Mouse (Mus musculus) left cerebral cortex, adult 11 months (tissue): ENCODE results near the gene Kmo.

ENCODE experiments used
- DNase-seq: peaks from one replicate; pipeline ENCODE4 v3.0.0; 2022; ENCODE audit warnings: low spot score

The Kmo gene

DNA sequence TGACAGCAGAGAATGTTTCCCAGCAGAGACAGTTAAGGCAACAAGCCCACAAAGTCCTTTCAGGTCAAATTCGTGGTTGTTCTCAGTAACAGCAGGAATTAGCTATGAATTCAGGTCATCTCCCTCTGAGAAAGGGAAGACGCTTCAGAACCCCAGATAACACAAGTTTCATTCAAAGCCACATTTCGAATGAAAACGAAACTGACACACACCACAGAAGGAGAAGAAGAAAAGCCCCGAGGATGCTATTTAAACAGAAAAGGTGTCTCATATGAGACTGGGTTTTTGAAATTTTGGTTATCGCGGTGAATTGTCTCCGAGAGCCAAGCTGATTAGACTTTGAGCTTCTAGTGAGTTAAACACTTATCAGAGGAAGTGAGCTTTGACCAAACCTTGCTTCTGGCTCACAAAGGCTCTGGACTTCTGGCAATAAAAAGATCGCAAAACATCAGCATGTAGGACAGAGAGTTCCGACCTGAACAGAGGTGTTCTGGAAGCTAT lies 11.6 kb downstream of the Kmo start:
- no peak for DNase-seq

DNA sequence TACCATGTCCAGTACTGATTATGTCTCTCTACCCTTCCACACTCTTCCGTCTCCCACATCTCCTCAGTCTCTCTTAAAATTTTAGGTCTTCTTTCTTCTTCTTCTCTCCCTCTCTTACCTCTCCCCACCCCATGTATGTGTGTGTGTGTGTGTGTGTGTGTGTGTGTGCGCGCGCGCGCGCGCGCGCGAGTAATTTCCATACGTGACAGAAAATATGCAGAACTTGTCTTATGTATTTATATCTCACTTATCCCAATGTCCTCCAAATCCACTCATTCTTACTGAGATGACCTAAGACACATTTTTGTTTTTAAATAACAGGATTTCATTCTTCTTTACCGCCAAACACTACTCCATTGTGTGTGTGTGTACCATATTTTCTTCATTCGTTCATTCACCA lies 12.3 kb downstream of the Kmo start:
- no peak for DNase-seq

- no peak for DNase-seq
These were observed 17.5 kb downstream of the Kmo start for GRCm38 (mm10) chr1:175637677-175638076.

- DNase-seq: no peak
These were observed 18.9 kb downstream of the Kmo start for GRCm38 (mm10) chr1:175639072-175639471.

DNA sequence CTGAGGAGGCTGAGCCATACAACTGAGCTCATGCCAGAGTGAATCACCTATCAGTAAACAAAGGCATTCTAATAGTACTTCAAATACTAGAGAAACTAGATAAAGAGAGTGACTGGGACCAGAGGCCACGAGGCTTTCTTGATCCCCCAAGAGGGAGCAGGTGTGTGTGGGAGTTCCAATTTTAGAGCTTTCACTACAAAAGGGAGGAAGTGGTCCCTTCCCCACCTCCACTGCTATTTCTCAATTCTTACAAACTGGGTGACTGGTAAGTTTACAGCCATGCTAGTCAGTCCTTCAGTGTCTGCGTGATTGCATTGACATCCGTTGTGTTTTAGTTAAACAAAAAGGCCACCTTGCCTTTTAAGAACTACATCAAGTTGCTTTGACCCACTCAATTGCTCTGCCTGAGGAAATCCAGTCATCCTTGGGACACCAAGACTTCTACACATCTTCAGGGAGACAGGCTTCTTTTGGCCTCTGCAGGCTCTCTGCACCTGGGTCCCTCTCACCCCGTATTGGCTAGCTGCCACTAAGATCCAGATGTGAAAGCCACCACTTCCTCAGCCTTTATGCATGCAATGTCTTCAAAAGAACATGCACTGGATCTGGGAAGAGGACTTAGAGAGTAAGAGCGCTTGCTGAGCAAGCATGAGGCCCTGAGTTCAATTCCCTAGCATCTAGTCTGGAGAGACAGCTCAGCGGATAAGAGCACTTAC lies 20.4 kb downstream of the Kmo start:
- DNase-seq: no peak

DNA sequence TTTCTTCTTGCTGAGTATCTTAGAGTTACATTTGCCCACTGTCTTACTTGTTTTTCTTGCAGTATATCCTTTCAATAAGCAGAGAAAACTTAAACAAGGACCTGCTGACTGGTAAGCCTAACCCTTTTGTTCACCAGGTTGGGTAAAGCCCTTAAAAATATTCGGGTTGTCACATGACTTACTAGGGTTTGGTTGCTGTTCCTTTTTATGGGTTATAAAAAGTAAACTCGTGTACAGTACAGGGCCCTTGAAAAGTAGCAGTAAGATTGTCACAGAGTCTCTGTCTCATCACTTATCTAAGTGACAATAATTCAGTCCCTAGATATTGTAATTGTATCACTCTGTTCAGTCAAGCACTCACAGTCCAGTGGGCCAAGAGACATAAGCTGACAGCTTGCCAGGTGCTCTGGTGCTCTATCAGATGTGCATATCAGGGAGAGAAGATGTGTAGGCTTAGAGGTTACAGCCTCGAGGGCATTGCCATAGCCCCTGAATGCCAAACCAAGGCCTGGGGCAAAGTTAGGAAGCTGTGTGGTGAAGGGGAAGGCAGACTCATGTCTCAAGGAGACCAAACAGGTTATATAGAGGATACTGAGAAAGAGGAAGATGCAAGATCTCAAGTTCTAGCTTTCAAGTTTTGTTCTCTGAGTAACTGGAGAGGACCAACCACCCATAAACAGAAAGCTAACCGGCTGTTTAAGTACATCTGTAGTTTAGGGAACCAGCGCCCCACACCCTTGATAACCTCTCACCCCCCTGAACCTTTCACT lies 23.5 kb downstream of the Kmo start:
- DNase-seq: no peak

GRCm38 (mm10) chr1:175646952-175647351 lies 26.8 kb downstream of the Kmo start:
- no peak for DNase-seq

GRCm38 (mm10) chr1:175648615-175649014 lies 28.4 kb downstream of the Kmo start:
- no peak for DNase-seq

DNA sequence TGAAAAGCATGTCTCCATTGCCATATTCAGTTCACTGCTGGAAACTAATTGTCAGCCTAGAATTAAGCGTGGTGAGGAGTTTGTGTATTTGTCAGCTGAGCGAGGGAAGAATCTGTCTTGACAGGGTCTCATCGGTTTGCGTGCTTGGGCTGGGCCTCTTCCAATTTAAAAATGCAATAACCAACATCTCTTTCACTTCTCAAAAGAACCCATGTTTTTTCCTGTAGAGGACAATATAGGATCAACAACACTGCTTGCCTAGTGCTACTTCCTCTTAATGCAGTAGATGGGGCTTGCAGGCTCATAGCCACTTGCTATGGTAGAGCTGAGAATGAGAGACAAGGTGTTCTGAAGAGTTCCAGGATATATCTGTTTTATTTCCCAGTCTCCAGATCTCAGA lies 39.7 kb downstream of the Kmo start:
- no peak for DNase-seq

DNA sequence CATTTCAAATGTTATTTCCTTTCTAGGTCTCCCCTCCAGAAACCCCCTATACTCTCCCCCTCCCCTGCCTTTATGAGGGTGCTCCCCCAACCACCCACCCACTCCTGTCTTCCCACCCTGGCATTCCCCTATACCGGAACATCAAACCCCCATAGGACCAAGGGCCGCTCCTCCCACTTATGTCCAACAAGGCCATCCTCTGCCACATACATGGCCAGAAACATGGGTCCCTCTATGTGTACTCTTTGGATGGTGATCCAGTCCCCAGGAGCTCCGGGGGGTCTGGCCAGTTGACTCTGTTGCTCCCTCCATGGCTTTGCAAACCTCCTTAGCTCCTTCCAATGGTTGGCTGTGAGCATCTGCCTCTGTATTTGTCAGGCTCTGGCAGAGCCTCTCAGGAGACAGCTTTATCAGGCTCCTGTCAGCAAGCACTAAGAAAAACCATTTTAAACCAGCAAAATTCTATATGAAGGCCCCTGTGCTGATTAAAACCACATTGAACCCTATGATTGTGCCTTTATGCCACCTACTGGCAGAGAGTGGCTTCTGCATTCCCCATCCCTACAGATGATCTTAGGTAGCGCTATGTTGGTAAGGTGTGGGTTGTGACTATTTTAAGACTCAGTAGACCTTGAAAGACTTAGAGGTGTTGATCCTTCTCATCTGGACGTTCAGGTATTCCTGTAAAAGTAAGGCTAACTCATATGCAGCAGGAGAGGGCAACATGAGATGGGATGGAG lies 48.7 kb downstream of the Kmo start:
- no peak for DNase-seq

GRCm38 (mm10) chr1:175669456-175669855 lies 49.3 kb downstream of the Kmo start:
- no peak for DNase-seq

DNA sequence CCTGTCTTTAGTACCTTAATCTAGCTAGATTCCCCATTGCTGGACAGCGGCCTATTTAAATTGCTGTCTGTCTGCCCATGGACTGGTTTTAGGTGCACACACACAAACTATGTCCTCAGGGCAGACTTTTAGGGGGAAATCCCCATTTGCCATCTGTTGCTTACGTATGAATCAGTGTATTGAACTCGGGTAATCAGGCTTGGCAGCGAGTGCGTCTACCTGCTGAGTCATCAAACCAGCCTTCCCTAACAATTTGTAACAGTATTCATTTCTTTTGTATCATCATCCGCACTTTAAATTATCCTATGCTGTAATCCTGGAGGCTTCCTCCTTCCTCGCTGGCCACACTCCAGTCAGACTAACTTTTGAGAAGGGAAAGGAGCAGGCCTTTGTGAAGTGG lies 49.9 kb downstream of the Kmo start:
- DNase-seq: no peak

GRCm38 (mm10) chr1:175671626-175672025 lies 51.4 kb downstream of the Kmo start:
- DNase-seq: no peak

GRCm38 (mm10) chr1:175673563-175674325 lies 53.6 kb downstream of the Kmo start:
- DNase-seq: no peak

DNA sequence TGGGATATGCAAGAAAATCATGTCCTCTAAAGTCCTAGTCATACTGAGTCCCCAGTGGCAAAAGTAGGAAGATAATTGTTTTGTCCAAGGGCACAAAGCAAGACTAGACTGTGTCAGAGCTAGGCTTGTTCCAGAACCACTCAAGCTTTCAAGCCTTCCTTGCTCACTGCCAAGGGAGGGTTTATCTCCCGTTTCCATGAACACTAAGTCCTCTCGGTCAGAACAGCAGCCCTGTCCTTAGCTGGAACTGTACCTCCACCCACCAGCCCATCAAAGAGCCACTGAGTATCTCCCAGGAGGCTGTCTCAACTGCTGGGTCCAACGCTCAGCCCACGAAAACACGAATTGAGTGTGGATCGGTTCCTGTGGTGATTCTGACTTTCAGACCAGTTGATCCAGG lies 54.9 kb downstream of the Kmo start:
- no peak for DNase-seq

- DNase-seq: no peak
These were observed 57.3 kb downstream of the Kmo start for GRCm38 (mm10) chr1:175677459-175677858.

DNA sequence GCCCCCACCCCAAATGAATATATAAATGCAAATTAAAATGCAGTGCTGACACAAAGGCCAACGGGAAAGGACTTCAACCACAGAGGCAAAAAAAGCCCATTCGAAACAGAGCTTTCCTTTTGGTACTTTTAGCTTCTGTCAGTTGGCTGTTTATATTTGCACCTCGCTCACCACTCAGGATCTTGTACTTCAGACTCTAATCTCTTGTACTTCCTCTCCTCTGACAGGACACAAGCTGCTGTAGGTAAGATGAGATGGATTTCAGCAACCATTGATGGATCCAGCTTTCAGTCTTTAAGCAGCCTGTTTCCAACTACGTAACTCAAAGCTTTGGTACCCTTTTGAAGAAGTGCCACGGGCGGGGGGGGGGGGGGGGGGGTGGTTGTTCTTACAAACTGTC lies 60.8 kb downstream of the Kmo start:
- no peak for DNase-seq

DNA sequence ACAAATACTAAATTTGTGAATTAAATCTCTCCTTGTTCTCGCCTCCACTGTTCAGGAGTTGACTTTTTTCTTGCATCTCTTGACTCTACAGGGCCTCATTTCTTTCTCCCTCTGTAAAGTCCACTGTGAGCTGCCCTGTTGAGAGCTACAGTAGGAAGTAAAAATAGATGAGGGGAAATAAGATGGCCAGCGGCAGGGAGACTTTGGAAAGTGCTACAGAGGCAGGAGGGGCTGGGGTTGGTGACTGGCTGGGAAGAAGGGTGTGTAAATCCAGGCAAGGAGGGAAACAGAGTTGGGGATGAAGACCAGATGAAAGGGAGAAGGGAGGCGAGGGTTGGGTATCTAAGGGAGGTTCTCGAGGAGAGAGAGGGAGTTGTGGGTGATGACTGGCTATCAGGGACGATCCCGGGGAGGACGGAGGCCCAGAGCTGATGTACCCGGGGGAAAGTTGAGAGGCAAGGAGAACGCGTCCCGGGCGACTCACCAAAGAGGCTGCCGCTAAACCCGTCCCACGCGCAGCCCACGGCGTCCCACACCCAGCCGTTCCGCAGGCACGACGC lies 71.6 kb downstream of the Kmo start:
- DNase-seq: no peak

DNA sequence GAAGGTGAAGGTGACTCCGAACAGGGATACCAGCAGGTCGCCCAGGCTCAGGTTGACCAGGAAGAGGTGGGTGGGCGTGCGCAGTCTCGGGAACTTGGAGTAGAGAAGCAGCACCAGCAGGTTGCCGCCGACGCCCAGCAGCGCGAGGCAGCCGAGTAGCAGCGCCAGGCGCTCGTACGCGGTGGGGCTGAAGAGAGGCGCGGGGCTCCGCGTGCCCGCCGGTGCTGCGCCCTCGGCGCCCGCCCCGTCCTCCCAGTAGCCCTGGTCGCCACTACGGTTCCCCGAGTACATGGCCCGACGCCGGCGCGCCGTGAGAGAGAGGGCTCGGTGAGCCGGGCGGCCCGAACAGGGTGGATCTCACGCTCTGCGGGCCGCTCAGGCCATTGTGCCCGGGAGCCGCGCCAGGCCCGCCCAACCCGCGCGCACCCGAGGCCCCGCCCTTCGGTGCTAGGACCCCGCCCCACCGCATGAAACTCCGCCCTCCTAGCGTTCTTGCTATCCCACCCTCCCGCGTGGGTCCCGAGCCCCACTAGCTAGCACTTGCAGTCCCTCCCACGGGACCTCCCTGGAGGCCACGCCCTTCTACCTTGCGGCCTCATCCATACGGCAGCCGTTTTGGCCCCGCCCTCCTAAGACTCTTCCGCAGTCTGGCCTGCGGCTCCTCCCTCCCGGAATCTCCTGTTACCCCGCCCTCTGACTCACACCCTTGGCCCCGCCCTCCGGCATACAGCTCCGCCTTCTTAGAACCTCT lies 72.2 kb downstream of the Kmo start, which contains the start of the genes Opn3 and Chml:
Gene Opn3 (minus strand): TSS at position 531 of the 751 bp plus-strand sequence.
Gene Chml (minus strand): TSS at position 656 of the 751 bp plus-strand sequence.
- peak; percentile 98 for DNase-seq

DNA sequence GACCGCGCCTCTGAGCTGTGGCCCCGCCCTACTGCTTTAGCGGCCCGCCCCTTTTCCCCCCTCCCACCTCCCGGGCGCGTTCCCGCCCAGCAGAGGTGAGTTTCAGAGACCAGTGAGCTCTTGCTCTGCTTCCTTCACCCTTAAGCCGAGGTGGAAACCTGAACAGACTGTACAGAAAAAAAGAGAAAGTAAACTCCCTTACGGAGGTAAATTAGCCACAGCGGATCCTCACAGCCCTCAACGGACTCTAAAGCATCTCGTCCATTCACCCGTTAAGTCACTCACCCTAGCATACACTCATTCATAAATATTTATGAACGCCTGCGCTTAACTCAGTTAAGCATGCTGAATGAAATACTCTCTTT lies 72.8 kb downstream of the Kmo start:
- DNase-seq: no peak

DNA sequence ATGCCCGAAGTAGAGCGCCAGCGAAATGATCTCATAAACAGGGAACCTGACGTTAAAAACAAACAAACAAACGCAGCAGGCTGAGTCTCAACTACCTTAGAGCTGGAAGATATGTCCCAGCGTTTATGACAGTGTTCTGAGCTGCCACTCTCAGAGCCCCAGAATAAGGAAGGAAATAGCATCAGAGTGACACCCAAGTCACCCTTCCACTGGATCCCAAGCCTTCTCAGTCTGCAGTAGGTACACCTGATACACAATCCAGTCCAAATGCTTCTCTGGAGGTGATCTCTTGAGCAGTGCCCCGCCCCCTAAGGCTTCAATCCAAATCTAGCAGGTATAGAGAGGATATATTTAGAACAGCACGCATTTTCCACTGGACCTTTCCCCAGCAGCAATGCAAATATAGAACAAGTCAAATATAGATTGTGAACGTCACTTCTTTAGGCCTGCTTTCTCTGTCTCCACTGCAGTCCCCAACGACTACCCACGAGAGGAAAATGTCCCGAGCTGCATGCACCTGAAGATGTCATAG lies 73.3 kb downstream of the Kmo start:
- DNase-seq: peak; percentile 18
